Mouse (Mus musculus) embryonic facial prominence, embryonic 13.5 days (tissue): ENCODE data around the gene Ipo4. TPM values are rescaled to one million over a fixed set of nuclear protein-coding genes. Genes with fewer than 3 reads are reported as not detected.

Experiments used
- ATAC-seq: fragments of 200-750 bp; cut with Nextera tagmentation; 2 replicates; pipeline ENCODE4 v1.8.0; 2017; ENCODE audit warnings: low read depth; ENCODE audit not compliant: insufficient number of reproducible peaks, insufficient read depth, low FRiP score, low TSS enrichment
- H3K27ac ChIP-seq: fragments of 300-500 bp; sonication (generic); 2 replicates; pipeline ENCODE4 v1.5.1; 2015; ENCODE audit warnings: moderate library complexity, mild to moderate bottlenecking, inconsistent platforms
- H3K27me3 ChIP-seq: fragments of 300-500 bp; sonication (generic); 2 replicates; pipeline ENCODE4 v1.6.1; 2015; ENCODE audit warnings: mild to moderate bottlenecking, inconsistent platforms
- H3K36me3 ChIP-seq: fragments of 300-500 bp; sonication (generic); 2 replicates; pipeline ENCODE4 v1.6.1; 2015; ENCODE audit warnings: mild to moderate bottlenecking, inconsistent platforms
- H3K4me1 ChIP-seq: fragments of 300-500 bp; sonication (generic); 2 replicates; pipeline ENCODE4 v1.6.1; 2015; ENCODE audit warnings: inconsistent platforms
- H3K4me2 ChIP-seq: fragments of 300-500 bp; sonication (generic); 2 replicates; pipeline ENCODE4 v1.6.1; 2015; ENCODE audit warnings: moderate library complexity, mild to moderate bottlenecking, inconsistent platforms
- H3K4me3 ChIP-seq: fragments of 300-500 bp; sonication (generic); 2 replicates; pipeline ENCODE4 v1.5.1; 2015; ENCODE audit warnings: mild to moderate bottlenecking, inconsistent platforms
- H3K9ac ChIP-seq: fragments of 300-500 bp; sonication (generic); 2 replicates; pipeline ENCODE4 v1.6.1; 2015; ENCODE audit warnings: mild to moderate bottlenecking, inconsistent platforms
- H3K9me3 ChIP-seq: fragments of 300-500 bp; sonication (generic); 2 replicates; pipeline ENCODE4 v1.6.1; 2016; ENCODE audit warnings: inconsistent platforms
- WGBS: fragments of 180-500 bp; shearing (Covaris S2); methylation state at CpG from one replicate; pipeline ENCODE4 v1.1.7; 2015; ENCODE audit warnings: mixed read lengths; 5-methylcytosine and 5-hydroxymethylcytosine counted together
- polyA plus RNA-seq: library from polyadenylated mRNA; unstranded; fragments of >200 nt; fragmentation: Nextera tagmentation; extraction: Ambion mirVana; gene quantifications from 2 replicates; pipeline ENCODE4 v1.2.1, GENCODE M21; 2015

Gene Ipo4
- polyA plus RNA-seq, 1 experiment from 2014 or later = 95.1 TPM

DNA sequence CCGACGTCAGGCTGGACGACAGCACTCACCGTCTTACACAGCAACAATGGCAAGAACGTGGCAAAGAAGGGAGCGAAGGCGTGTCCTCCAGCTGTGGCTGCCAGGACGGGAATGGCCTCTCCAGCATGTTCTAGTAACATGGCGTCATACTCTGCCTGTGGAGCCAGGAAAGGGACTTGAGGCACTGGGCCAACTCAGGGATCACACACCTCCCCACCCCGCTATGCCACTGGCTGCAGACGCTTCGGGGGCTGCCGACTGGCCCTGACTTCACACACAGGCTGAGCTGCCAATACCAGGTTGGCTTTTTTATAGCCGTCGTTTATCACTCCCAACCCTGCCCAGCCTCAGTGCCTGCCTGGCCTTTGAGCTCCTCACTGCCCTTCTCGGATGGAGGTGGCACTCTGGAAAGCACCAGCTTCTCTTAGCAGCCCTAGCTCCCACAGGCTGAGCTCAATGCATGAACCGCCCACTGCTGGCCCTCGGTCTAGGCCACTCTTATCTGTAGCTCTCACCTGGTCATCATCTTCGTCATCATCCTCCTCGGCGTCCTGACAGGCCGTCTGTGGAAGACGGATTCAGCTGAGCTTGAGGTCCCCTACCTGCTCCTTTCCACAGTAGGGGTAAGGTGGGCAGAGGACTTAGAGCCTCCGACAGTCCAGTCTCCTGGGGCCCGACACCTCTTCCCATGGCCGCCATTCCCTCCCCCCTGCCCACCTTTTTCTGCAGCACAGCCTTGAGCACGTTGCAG lies 7.5 kb downstream of the Ipo4 start:
- Histone ChIP-seq H3K27ac (no peak overlapping the region), H3K4me3 (no peak overlapping the region), H3K9me3 (no peaks in the 10 kb centered on the region), H3K4me1 (no peaks in the 10 kb centered on the region), H3K4me2 (no peak overlapping the region), H3K27me3 (no peaks in the 10 kb centered on the region), H3K36me3 (peaks cover 96% of the 10 kb centered on the region), H3K9ac (no peak overlapping the region)
- 93% methylated on average over 27 of the region's 27 CpGs for WGBS
- no peak for ATAC-seq

DNA sequence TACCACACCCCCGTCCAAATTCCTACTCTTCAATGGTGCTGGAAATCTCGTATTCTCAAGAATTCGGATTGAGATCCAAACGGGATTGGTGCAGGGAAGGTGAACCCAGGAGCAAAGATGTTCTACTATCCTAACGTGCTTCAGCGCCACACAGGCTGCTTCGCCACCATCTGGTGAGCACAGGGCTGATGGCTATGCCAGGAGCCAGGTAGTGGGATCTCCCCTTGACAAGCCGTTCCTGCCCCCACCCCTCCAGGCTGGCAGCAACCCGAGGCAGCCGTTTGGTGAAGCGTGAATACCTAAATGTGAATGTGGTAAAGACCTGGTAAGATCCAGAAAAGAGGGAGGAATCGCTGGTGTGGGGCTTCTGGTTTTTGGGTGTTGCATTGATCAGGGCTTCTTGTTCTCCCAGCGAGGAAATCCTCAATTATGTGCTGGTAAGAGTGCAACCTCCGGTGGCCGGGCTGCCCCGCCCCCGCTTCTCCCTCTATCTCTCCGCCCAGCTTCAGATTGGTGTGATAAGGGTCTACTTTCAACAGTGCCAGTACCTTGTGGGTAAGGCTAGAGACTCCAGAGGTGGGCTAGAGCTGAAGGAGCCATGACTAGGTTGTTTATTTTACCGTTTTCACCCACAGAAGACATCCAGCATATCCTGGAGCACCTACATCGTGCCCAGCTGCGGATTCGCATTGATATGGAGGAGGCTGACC lies 17.1 kb downstream of the Ipo4 start:
- Histone ChIP-seq H3K27ac (no peak overlapping the region), H3K4me1 (peaks cover 6% of the 10 kb centered on the region; the same call in 1 of the 2 replicates), H3K9ac (peak overlapping the region; percentile 46; the same call in 1 of the 2 replicates), H3K4me2 (peak overlapping the region; percentile 44), H3K36me3 (peaks cover under 1% of the 10 kb centered on the region; the same call in 1 of the 2 replicates), H3K27me3 (no peaks in the 10 kb centered on the region), H3K9me3 (no peaks in the 10 kb centered on the region), H3K4me3 (peak overlapping the region; percentile 11)
- WGBS = 41% methylated on average over 22 of the region's 22 CpGs
- ATAC-seq = no peak

DNA sequence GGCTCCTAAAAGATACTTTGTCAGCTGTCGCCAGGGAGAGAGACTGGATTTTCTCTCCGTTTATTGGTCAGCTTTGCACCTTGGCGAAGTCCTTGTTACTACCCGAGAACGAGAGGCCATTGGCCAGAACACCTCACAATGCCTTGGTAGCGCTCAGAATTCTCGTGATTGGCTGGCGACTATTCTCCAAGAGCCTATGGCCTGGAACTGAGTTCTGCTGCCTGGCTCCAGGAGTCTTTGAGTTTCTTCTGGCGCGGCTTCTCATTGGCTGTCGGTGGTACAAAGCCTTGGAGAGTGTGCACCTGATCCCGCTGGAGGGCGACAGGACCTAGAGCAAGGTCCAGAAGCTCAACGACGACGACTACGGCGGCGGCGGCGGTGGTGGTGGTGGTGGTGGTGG lies 17.9 kb downstream of the Ipo4 start, which contains the start of gene Rec8:
TSS of gene Rec8 (plus strand) at position 216 of the 400 bp plus-strand sequence.
- no peak for ATAC-seq
- Histone ChIP-seq H3K4me3 (peak within 1 kb of the TSS; percentile 11), H3K9ac (peak within 1 kb of the TSS; percentile 46; the same call in 1 of the 2 replicates), H3K36me3 (no peaks in the 10 kb centered on the region), H3K9me3 (no peaks in the 10 kb centered on the region), H3K4me2 (peak within 1 kb of the TSS; percentile 44), H3K27me3 (no peaks in the 10 kb centered on the region), H3K27ac (no peak within 1 kb of the TSS), H3K4me1 (peaks cover 6% of the 10 kb centered on the region; the same call in 1 of the 2 replicates)
- WGBS = 27% methylated on average over 21 of the region's 21 CpGs

DNA sequence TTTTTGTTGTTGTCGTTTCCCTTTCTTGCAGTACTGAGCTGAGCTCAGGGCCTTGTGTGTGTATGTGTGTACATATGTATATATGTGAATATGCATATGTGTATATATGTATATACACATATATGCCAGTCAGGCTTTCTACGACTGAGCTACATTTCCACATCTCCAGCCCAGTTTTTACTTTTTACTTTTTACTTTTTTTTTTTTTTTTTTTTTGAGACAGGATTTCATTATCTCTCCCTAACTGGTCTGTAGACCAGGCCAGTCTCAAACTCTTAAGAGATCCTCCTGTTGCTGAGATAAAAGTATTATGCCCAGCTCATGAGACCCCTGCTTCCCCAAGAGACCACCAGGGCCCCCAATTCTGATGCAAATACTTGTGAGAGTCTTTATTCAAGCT lies 18.9 kb downstream of the Ipo4 start:
- 75% methylated on average over 2 of the region's 2 CpGs for WGBS
- no peaks in the 10 kb centered on the region for H3K27me3 ChIP-seq

DNA sequence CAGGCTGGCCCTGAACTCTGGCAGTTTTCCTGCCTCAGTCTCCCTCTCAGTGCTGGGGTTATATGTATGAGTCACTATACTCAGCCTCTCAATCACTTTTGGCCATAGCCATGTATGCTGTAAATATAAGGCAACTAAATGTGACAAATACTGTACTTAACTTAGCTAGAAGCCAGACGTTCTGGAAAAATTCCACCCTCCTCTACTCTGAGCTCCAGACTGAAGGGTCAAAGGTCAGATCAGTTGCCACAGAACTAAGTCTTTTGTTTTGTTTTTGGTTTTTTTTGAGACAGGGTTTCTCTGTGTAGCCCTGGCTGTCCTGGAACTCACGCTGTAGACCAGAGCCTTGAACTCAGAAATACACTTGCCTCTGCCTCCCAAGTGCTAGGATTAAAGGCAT lies 19.9 kb downstream of the Ipo4 start:
- H3K4me1 ChIP-seq = peaks cover 6% of the 10 kb centered on the region; the same call in 1 of the 2 replicates
- WGBS = 38% methylated on average over 2 of the region's 2 CpGs
- no peak overlapping the region for H3K9ac ChIP-seq
- H3K27me3 ChIP-seq = no peaks in the 10 kb centered on the region
- H3K4me2 ChIP-seq = no peak overlapping the region
- no peaks in the 10 kb centered on the region for H3K36me3 ChIP-seq
- H3K27ac ChIP-seq = no peak overlapping the region
- no peaks in the 10 kb centered on the region for H3K9me3 ChIP-seq
- no peak for ATAC-seq
- H3K4me3 ChIP-seq = no peak overlapping the region

More for the DNA sequence above, 18.9 kb downstream of the Ipo4 start:
- H3K4me3 ChIP-seq = no peak overlapping the region
- H3K4me2 ChIP-seq = no peak overlapping the region
- H3K9ac ChIP-seq = no peak overlapping the region
- no peak for ATAC-seq
- no peaks in the 10 kb centered on the region for H3K36me3 ChIP-seq
- peaks cover 6% of the 10 kb centered on the region; the same call in 1 of the 2 replicates for H3K4me1 ChIP-seq
- H3K27ac ChIP-seq = no peak overlapping the region
- H3K9me3 ChIP-seq = no peaks in the 10 kb centered on the region

DNA sequence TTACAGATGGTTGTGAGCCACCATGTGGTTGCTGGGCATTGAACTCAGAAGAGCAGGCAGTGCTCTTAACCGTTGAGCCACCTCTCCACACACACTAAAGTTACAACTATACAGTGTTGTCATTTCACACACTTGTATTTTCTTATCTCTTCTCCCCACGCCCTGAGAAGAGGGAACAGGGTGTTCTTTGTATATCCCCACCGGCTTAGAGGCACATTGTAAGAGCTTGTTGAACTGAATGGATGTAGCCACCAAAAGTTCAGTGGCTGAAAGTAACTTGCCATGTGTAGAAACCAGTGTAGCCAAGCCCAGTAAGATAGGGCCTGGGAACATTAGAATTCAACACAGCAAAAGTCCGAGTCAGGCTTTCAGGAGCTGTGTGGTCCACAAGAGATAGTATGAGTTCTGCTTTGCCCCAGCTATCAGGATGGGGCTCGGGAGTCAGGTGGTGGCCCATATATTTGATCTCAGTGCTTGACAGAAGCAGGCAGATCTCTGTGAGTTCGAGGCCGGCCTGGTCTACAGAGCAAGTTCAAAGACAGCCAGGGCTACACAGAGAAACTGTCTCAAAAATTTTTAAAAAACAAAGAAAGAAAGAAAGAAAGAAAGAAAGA lies 21.1 kb downstream of the Ipo4 start:
- Histone ChIP-seq H3K4me2 (no peak overlapping the region), H3K9ac (no peak overlapping the region), H3K36me3 (peaks cover 3% of the 10 kb centered on the region; the same call in 1 of the 2 replicates), H3K9me3 (no peaks in the 10 kb centered on the region), H3K27me3 (no peaks in the 10 kb centered on the region), H3K4me1 (peaks cover 6% of the 10 kb centered on the region; the same call in 1 of the 2 replicates), H3K27ac (no peak overlapping the region), H3K4me3 (no peak overlapping the region)
- no peak for ATAC-seq
- WGBS = 77% methylated on average over 7 of the region's 7 CpGs

DNA sequence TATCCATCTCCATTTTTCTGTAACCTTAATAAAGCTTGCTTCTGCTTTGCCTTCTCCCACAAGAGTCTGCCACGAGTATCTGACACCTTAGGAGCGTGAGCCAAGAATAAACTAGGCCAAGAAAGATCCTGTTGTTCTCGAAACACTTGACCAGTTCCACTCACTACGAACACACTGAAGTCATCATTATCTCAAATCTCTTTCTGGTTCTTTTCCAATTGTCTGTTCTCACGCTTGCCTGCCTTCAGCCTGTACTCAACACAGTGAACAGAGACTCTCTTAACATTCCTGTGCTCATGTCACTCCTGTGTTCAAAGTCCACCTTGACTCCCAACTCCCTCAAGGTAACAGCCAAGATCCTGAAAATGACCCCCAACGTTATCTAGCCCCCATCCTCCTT lies 22.4 kb downstream of the Ipo4 start:
- WGBS = 69% methylated on average over 6 of the region's 6 CpGs

DNA sequence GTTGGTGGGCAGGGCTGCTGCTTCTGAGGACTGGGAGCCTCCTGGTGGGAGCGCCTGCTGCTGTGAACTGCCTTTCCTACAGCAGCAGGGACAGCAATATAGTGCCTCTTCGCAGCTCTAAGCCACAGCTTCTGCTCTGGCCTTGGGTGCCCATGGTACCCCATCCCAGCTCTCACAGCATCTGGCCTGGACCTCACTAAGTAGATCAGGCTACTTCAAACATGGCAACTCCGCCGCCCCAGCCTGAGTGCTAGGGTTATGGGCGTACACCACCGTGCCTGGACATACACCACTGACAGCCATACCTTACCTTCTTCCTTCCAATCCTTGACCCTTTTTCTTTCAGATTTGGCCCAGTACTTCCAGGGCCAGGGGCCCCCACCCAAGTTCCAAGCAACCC lies 27.4 kb downstream of the Ipo4 start:
- no peak overlapping the region for H3K4me2 ChIP-seq
- H3K27ac ChIP-seq = no peak overlapping the region
- no peaks in the 10 kb centered on the region for H3K27me3 ChIP-seq
- no peak overlapping the region for H3K4me3 ChIP-seq
- 97% methylated on average over 6 of the region's 6 CpGs for WGBS
- H3K9me3 ChIP-seq = no peaks in the 10 kb centered on the region
- peaks cover 45% of the 10 kb centered on the region for H3K36me3 ChIP-seq
- no peak for ATAC-seq
- H3K9ac ChIP-seq = 0 out of 2 replicates have a peak overlapping the region, but pooled peaks have one; percentile 12
- peaks cover 12% of the 10 kb centered on the region for H3K4me1 ChIP-seq

More for the DNA sequence above, 22.4 kb downstream of the Ipo4 start:
- H3K27ac ChIP-seq = no peak overlapping the region
- peaks cover 16% of the 10 kb centered on the region for H3K36me3 ChIP-seq
- no peak overlapping the region for H3K9ac ChIP-seq
- H3K4me2 ChIP-seq = no peak overlapping the region
- H3K4me3 ChIP-seq = no peak overlapping the region
- no peaks in the 10 kb centered on the region for H3K9me3 ChIP-seq
- ATAC-seq = no peak
- H3K4me1 ChIP-seq = peaks cover under 1% of the 10 kb centered on the region; the same call in 1 of the 2 replicates
- no peaks in the 10 kb centered on the region for H3K27me3 ChIP-seq

DNA sequence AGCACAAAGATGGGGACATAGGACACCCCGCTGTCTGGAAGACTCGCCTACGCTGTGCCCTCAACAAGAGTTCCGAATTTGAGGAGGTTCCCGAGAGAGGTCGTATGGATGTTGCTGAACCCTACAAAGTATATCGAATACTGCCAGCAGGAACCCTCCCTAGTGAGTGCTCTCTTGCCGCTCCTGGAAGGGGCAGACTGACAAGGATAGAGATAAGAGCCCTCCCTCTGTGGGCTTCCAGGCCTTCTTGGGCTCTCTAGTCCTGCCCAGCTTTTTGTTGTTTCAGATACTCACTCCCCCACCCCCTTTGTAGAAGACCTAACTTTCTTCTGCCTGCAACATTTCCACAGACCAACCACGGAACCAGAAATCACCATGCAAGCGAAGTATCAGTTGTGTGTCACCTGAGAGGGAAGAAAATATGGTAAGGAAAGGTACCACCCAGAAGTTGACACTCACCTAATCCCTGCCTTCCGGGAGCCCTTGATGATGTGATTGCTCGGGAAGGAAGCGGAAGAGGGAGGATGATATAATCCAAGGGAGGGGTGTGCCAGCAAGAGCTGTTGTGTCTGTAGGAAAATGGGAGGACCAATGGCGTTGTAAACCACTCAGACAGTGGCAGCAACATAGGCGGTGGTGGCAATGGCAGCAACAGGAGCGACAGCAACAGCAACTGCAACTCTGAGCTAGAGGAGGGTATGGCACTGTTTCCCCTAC lies 29.9 kb downstream of the Ipo4 start:
- WGBS = 89% methylated on average over 16 of the region's 16 CpGs
- peaks cover 69% of the 10 kb centered on the region for H3K36me3 ChIP-seq
- H3K9me3 ChIP-seq = no peaks in the 10 kb centered on the region
- no peak overlapping the region for H3K4me2 ChIP-seq
- H3K4me1 ChIP-seq = peaks cover 15% of the 10 kb centered on the region
- no peak overlapping the region for H3K4me3 ChIP-seq
- H3K9ac ChIP-seq = no peak overlapping the region
- no peaks in the 10 kb centered on the region for H3K27me3 ChIP-seq
- H3K27ac ChIP-seq = no peak overlapping the region
- ATAC-seq = no peak

DNA sequence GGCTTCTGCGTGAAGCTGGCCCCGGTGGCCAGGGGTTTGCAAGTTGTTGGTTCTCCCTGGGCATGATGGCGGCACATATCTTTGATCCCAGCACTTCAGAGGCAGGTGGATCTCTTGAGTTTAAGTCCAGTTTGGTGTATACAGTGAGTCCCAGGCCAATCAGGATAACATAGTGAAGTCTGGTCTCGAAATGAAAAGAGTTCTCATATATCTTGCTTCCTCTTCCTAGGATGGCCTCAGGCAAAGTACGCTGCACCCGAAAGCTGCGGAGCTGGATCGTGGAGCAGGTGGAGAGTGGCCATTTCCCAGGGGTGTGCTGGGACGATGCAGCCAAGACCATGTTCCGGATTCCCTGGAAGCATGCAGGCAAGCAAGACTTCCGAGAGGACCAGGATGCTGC lies 30.9 kb downstream of the Ipo4 start:
- Histone ChIP-seq H3K36me3 (peaks cover 78% of the 10 kb centered on the region), H3K4me2 (peak overlapping the region; percentile 62), H3K4me1 (peaks cover 15% of the 10 kb centered on the region), H3K27ac (peak overlapping the region; percentile 72; the same call in 1 of the 2 replicates), H3K9me3 (no peaks in the 10 kb centered on the region), H3K9ac (no peak overlapping the region), H3K4me3 (no peak overlapping the region), H3K27me3 (no peaks in the 10 kb centered on the region)
- no peak for ATAC-seq
- 78% methylated on average over 11 of the region's 11 CpGs for WGBS
